Mouse (Mus musculus) intestine, postnatal 0 days (tissue): ENCODE results near the gene Gstp3. TPM values are rescaled to one million over a fixed set of nuclear protein-coding genes. Genes with fewer than 3 reads are reported as not detected.

ENCODE experiments used
- ATAC-seq: fragments of 200-750 bp; cut with Nextera tagmentation; 2 replicates; pipeline ENCODE4 v1.8.0; 2017; ENCODE audit warnings: mild to moderate bottlenecking, moderate TSS enrichment, moderate library complexity
- H3K27ac ChIP-seq: fragments of 300-500 bp; sonication (generic); 2 replicates; pipeline ENCODE4 v1.5.1; 2014; ENCODE audit warnings: mild to moderate bottlenecking, low read depth, low read length, moderate library complexity
- H3K27me3 ChIP-seq: fragments of 300-500 bp; sonication (generic); replicated peaks from 2 replicates; pipeline ENCODE4 v1.6.1; 2014; ENCODE audit warnings: low read length, mixed read lengths; ENCODE audit not compliant: control insufficient read depth, insufficient read depth
- H3K36me3 ChIP-seq: fragments of 300-500 bp; sonication (generic); 2 replicates; pipeline ENCODE4 v1.6.1; 2014; ENCODE audit warnings: mild to moderate bottlenecking, moderate library complexity; ENCODE audit not compliant: control insufficient read depth, insufficient read depth
- H3K4me1 ChIP-seq: fragments of 300-500 bp; sonication (generic); replicated peaks from 2 replicates; pipeline ENCODE4 v1.6.1; 2014; ENCODE audit warnings: antibody characterized with exemption, low read length, mixed read lengths; ENCODE audit not compliant: control insufficient read depth, insufficient read depth
- H3K4me2 ChIP-seq: fragments of 300-500 bp; sonication (generic); replicated peaks from 2 replicates; pipeline ENCODE4 v1.6.1; 2014; ENCODE audit warnings: low read depth, mild to moderate bottlenecking, moderate library complexity
- H3K4me3 ChIP-seq: fragments of 300-500 bp; sonication (generic); 2 replicates; pipeline ENCODE4 v1.5.1; 2014; ENCODE audit warnings: low read depth, low read length
- H3K9ac ChIP-seq: fragments of 300-500 bp; sonication (generic); 2 replicates; pipeline ENCODE4 v1.6.1; 2014; ENCODE audit warnings: mild to moderate bottlenecking, low read depth, low read length
- H3K9me3 ChIP-seq: fragments of 300-500 bp; sonication (generic); 2 replicates; pipeline ENCODE4 v1.6.1; 2016; ENCODE audit warnings: mixed run types; ENCODE audit not compliant: control insufficient read depth
- CTCF ChIP-seq: sonication (generic); IDR thresholded peaks from 2 replicates; pipeline ENCODE4 v1.5.1; 2016; ENCODE audit warnings: low read depth, mild to moderate bottlenecking, control low read depth, antibody characterized with exemption, moderate library complexity
- WGBS: fragments of 180-500 bp; shearing (Covaris S2); extraction: QIAGEN DNeasy Blood & Tissue Kit; methylation state at CpG from one replicate; pipeline ENCODE4 v1.1.7; 2014; 5-methylcytosine and 5-hydroxymethylcytosine counted together
- polyA plus RNA-seq: library from polyadenylated mRNA; unstranded; fragments of >200 nt; fragmentation: Nextera tagmentation; extraction: Ambion mirVana; gene quantifications from 2 replicates; pipeline ENCODE4 v1.2.1, GENCODE M21; 2015

Gstp3 gene
- polyA plus RNA-seq, 1 experiment from 2014 or later = 68.7 TPM

DNA sequence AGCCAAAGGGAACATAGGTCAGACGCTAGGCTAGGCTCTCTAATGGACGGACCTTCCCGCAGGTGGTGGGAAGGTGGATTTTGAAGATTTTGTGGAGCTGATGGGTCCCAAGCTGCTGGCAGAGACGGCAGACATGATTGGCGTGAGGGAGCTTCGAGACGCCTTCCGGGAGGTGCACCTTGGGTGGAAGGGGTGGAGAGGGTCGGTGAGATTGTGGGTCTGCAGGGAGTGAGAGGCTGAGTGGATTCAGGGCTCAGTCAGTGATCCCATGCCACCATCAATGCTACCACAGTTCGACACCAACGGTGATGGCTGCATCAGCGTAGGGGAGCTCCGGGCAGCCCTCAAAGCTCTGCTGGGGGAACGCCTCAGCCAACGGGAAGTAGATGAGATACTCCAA lies 26.8 kb upstream of the Gstp3 start:
- Histone ChIP-seq H3K27ac (no peak overlapping the region), H3K9me3 (no peaks in the 10 kb centered on the region), H3K9ac (no peak overlapping the region), H3K4me3 (no peak overlapping the region), H3K4me2 (no peak overlapping the region), H3K36me3 (no peaks in the 10 kb centered on the region), H3K4me1 (no peaks in the 10 kb centered on the region), H3K27me3 (no peaks in the 10 kb centered on the region)
- WGBS = 91% methylated on average over 15 of the region's 15 CpGs
- ATAC-seq = no peak
- no peak for TF ChIP-seq CTCF

DNA sequence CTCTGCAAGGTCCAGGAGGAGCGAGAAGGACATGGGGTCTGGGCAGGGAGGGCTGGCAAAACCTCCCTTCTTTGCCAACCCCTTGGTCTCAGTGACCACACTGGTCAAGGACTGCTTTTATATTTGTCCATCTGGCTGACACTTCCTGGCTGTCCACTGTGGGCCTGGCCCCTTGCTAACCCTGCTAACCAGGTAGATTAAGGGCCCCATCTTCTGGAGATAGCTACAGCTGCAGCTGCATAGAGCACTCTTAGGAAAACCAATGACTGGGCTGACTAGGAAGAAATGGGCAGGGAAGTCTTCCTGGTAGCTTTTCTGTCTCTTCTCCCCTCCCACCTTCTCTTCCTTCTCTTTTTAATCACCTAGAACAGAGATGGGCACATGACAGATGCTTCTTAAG lies 25.6 kb upstream of the Gstp3 start:
- H3K9ac ChIP-seq = no peak overlapping the region
- 92% methylated on average over 1 of the region's 1 CpGs for WGBS

DNA sequence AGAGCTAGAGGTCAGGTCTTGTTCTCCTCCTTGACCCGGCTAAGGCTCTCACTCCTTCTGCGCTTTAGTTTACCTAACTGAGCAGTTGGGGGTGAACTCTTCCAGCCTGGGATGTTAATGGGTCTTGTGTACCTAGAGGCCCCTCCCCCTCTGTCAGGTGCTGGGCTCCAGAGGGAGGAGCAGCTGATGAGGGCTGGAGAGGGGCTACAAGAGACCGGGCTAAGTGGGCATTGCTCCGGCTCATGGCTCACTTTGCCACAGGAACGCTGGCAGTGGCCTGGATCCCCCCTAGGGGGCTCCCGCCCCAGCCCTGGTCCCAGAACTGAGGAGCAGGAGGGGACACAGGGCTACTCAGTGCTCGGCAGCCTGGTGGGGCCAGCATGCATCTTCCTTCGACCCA lies 24.5 kb upstream of the Gstp3 start:
- Histone ChIP-seq H3K9me3 (no peaks in the 10 kb centered on the region), H3K27me3 (no peaks in the 10 kb centered on the region), H3K27ac (no peak overlapping the region), H3K4me3 (no peak overlapping the region), H3K9ac (no peak overlapping the region), H3K4me2 (no peak overlapping the region), H3K36me3 (no peaks in the 10 kb centered on the region), H3K4me1 (no peaks in the 10 kb centered on the region)
- no peak for ATAC-seq
- 40% methylated on average over 8 of the region's 8 CpGs for WGBS
- TF ChIP-seq CTCF = no peak; the same call in 1 of the 2 replicates

More for the DNA sequence above, 25.6 kb upstream of the Gstp3 start:
- H3K36me3 ChIP-seq = no peaks in the 10 kb centered on the region
- no peak overlapping the region for H3K4me2 ChIP-seq
- H3K27ac ChIP-seq = no peak overlapping the region
- no peak for ATAC-seq
- no peaks in the 10 kb centered on the region for H3K27me3 ChIP-seq
- H3K4me1 ChIP-seq = no peaks in the 10 kb centered on the region
- peak; percentile 78 for TF ChIP-seq CTCF
- H3K9me3 ChIP-seq = no peaks in the 10 kb centered on the region
- no peak overlapping the region for H3K4me3 ChIP-seq

DNA sequence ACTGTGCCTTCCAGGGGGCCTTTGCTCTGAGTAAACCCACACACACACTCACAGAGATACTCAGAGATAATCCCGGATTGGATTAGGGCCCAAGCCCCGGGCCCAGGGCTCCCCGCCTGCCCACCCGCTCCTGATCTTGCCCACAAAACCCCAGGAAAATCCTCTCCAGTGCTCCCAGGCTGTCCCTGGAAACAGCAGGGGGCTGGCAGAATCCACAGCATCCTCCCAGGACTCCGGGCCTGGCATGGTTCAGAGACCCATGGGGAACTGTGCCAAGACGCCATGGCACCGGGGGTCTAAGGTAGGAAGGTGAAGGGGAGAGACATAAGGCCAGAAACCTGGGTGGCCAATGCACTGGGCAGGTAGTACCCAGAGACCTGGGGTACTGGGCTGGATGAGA lies 23.9 kb upstream of the Gstp3 start:
- Histone ChIP-seq H3K9me3 (no peaks in the 10 kb centered on the region), H3K4me1 (no peaks in the 10 kb centered on the region), H3K36me3 (no peaks in the 10 kb centered on the region), H3K27me3 (no peaks in the 10 kb centered on the region), H3K27ac (no peak overlapping the region), H3K4me3 (no peak overlapping the region), H3K9ac (no peak overlapping the region), H3K4me2 (no peak overlapping the region)
- 80% methylated on average over 7 of the region's 7 CpGs for WGBS
- no peak for TF ChIP-seq CTCF
- ATAC-seq = no peak

DNA sequence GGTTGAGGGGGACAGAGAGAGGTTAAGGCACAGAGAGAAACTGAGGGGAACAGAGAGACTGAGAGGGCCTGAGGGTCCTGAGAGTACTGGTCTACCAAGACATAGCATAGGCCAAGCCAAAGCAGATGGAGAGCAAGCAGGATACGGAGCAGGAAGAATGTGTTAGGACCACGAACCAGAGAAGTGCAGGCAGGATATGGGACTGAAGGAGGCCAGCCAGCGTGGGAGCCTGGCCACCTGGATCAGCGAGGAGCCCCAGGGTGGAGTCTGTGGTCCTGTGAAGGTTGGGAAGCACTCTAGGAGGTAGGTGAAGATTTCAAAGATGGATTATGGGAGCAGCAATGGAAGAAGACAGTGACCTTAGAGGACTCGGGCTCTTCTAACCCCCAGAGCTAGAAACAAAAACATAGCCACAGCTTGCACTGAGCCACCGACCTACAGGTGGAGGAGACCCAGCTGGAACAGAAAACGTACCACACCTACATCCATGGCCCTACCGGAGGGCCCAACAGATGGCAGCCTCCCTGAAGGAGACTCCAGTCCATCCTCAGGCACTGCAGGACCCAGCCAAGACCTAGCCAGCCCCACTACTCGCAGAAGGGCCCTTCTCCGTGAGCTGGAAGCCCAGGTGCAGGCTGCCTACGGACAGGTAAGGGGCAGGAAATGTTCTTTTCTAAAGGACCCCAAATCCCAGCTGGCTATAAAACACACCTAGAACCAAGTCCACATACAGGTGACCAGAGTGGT lies 23.0 kb upstream of the Gstp3 start:
- H3K27ac ChIP-seq = no peak overlapping the region
- no peak overlapping the region for H3K4me3 ChIP-seq
- no peak for TF ChIP-seq CTCF
- no peaks in the 10 kb centered on the region for H3K4me1 ChIP-seq
- H3K27me3 ChIP-seq = no peaks in the 10 kb centered on the region
- no peak overlapping the region for H3K9ac ChIP-seq
- no peaks in the 10 kb centered on the region for H3K9me3 ChIP-seq
- no peak overlapping the region for H3K4me2 ChIP-seq
- no peaks in the 10 kb centered on the region for H3K36me3 ChIP-seq
- WGBS = 79% methylated on average over 11 of the region's 11 CpGs
- no peak for ATAC-seq

DNA sequence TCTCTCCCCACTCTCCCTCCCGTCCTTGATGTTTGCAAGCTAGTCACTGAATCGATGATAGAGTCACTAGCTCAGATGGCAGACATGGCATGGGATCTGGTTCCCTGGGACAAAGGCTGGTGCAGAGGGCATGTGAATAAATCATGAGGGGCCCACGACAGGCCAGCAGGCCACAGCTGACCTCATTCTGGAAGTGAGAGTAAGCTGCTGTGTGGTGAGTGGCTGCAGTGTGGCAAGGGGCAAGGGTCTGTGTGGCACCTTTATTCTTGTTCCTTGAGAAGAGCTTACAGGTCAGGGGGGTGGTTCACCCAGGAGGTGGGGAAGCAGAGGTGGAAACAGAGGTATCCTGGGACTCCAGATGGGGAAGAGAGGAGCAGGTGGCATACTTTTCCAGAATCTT lies 22.0 kb upstream of the Gstp3 start, which contains the start of gene Cabp2:
Gene Cabp2, plus strand, starts transcription at position 185 of the 400 bp plus-strand sequence.
- H3K9me3 ChIP-seq = no peaks in the 10 kb centered on the region
- 70% methylated on average over 3 of the region's 3 CpGs for WGBS
- H3K4me2 ChIP-seq = no peak within 1 kb of the TSS
- no peak for ATAC-seq
- H3K4me3 ChIP-seq = no peak within 1 kb of the TSS
- no peak for TF ChIP-seq CTCF
- no peaks in the 10 kb centered on the region for H3K4me1 ChIP-seq
- H3K9ac ChIP-seq = no peak within 1 kb of the TSS
- no peaks in the 10 kb centered on the region for H3K27me3 ChIP-seq
- H3K27ac ChIP-seq = no peak within 1 kb of the TSS
- H3K36me3 ChIP-seq = no peaks in the 10 kb centered on the region
